Mouse (Mus musculus) T-helper 2 cell (primary cell): ENCODE measurements around the gene Tmtc1.

ENCODE experiments used
- in situ Hi-C: fragments of 300-600 bp; cut with MboI, MseI; formaldehyde crosslinking; loops from one replicate; pipeline ENCODE4 v1.15.1; 2025; ENCODE audit warnings: high pct_unique_total_duplicates

Tmtc1 gene

DNA sequence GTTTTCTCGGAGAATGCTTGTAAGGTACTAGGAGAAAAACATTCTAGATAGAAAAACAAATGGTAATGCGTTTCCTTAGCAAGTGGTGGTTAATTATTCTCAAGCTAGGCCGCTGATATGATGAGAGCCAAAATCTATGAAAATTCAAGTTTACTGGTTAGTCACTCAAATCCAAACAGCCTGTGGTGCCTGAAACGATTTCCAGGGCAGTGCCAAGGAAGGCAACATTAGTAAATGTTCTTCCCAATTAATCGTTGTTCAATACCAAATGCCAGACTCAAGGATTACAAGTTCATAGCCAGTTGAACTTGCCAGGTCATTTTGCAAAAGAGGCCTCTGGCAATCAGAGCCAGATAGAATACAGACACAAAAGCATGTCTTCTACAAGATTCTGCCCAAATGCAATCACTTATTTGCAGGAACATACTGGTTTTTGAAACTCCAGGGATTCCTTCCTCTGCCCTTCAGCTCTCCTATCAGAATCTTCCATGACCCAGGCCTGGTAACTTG, 128.6 kb downstream of the Tmtc1 start:
- in situ Hi-C loops, result no loop called here

DNA sequence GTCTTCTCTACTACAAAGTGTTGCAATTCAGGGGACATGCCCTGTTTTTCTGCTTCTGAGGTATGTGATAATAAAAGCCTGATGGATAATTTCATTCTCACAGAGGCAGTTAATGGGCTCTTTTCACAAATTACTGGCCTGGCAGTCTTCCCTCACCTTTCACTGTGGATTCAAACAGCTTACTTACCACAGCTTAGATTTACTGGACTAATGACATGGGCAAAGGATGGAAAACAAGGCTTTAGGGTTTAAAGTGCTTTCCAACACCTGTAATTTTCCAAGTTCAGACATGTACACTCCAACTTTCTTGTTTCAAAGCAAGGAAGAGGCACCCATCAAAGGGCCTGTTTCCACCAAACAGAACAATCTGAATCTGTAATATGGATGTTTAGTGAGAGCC, 129.1 kb downstream of the Tmtc1 start:
- in situ Hi-C loops, result no loop called here

DNA sequence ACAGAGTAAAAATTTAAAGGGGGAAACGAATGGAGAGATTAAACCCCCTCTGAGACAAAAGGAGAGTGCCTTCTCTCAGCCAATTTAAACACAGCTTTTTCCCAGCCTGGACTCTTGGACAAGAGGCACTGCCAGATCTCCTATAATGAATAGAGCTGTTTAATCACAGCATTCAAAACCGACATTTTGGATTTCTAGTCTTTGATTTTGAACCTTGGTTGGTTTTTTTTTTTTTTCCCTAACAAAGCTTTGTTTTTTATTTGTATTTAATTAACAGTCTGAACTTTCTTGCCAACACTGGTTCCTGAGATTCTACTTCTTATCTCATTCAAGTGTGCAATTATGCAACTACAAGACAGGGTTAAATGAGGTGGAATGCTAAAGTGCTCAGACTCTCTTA, 133.2 kb downstream of the Tmtc1 start:
- in situ Hi-C loops, result no loop called here

DNA sequence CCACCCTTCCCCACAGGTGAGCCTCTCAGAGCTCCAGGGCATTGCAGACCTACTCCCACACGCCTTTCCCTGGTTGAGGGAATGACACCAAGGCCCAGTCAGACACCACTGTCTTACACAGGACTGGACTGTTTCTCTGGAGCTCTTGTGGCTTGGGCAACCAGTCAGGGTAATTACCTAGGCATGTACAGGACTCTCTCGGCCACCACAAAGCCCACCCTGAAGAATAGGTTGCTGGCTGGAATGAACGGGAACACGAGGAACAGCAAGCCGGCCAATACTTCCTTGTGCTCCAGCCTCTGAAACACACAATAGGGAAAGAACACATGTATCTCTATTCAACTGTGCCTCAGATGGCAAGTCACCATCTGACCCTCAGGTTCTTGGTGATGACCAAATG, 138.4 kb downstream of the Tmtc1 start:
- in situ Hi-C loops, result no loop called here

DNA sequence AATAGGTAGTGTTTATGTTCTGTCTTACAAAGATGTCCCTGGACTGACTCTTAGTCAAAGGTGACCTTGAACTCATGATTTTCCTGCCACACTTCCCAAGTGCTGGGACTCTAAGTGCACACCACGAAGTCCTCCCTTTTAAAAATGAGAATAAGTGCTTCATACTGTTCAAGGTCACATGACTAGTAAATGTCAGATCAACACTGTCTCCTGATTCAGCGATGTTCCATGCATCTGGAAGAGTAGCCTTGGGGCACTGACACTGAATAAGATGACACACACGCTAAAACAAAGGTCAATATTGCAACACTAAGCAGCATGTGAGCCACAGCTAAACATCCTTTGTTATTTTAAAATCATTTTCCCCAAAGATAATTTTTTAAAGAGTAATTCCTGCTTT, 139.0 kb downstream of the Tmtc1 start:
- in situ Hi-C loops, result no loop called here

DNA sequence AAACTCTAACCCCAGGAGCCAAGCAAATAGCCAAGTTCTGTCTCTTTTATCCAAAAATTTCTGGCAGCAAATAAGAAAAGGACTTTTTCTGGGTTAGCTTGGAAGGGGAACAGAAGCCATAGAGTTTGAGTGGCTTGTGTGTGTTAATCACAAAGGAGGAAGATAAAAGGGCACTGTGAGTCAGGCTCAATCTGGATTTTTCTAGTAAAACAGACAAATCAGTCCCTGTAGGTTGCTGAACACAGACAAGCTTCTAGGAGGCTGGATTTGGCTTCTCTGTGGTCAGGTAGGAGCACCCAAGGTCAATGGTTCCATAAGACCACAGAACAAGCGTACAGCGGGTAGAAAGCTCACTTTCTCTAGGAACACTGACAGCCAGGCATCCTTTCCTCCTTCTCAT, 141.9 kb downstream of the Tmtc1 start:
- in situ Hi-C loops, result no loop called here

DNA sequence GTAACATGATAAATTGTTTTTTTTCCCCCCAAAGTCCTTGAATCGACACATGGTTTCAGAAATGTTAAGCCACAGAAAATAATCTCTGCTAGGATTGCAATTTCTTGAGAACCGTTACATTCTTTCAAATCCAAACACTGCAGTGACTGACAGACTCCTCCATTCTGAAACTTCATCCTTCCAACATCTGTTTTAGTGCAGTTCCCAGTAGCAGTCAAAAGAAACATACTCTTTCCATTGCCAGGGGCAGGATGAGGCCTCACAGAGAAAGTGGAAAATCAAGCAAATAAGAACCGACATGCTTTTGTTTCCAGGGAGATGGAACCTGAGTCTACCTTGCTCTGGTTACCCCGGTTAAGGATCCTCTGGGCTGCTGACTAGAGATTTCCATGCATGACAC, 147.1 kb downstream of the Tmtc1 start:
- in situ Hi-C loops, result no loop called here

DNA sequence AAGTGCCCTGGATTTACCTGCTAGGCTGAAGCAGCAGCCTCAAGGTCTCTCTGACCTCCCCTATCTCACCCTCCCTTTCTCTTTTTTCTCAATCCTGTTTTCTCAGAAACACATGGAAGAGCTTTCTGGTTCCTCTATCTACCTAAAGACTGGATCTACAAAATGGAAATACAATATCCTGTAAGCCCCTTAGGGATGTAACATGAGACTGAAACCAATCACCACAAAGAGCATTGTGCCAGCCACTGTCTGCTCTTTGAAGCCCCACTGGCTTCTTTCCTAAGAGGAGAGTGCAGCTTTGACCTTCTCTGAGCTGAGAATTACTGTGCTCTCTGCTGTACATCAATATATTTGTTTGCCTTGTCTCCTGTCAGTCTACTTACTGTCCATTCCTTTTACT, 147.8 kb downstream of the Tmtc1 start:
- in situ Hi-C loops, result no loop called here

DNA sequence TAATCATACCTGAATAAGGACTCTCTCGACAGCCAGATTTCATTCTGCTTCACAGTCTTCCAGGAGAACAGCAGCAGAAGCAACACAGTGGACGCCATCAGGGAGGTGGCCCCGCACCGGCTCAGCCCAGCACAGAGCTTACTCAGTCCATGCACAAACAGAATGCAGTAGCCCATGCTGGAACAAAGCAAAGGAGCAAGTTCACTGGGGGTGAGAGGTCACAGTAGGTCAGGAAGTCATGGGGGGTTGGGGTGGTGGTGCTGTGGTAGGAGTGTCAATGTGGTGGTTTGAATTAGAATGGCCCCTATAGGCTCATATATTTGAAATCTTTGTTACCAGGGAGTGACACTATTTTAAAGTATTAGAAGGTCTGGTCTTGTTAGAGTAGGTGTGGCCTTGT, 149.7 kb downstream of the Tmtc1 start:
- in situ Hi-C loops, result no loop called here

DNA sequence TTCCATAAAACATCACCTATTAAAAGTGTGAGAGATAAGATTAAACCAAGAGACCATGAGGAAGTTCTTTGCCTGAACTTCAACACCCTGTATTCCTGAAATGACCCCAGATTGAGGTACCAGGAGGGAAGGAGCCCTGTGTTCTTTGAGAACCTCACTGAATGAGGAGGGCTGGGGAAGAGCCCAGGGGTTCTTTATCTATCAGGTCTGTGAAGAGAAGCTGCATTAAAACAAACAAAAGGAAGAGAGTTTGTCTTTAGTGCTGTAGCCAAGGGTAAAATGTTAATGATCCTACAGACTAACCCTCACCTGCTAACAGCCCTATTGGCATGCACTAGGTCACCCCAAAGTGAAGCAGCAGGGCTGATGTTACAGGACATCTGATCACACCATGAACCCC, 153.3 kb downstream of the Tmtc1 start:
- in situ Hi-C loops, result no loop called here

DNA sequence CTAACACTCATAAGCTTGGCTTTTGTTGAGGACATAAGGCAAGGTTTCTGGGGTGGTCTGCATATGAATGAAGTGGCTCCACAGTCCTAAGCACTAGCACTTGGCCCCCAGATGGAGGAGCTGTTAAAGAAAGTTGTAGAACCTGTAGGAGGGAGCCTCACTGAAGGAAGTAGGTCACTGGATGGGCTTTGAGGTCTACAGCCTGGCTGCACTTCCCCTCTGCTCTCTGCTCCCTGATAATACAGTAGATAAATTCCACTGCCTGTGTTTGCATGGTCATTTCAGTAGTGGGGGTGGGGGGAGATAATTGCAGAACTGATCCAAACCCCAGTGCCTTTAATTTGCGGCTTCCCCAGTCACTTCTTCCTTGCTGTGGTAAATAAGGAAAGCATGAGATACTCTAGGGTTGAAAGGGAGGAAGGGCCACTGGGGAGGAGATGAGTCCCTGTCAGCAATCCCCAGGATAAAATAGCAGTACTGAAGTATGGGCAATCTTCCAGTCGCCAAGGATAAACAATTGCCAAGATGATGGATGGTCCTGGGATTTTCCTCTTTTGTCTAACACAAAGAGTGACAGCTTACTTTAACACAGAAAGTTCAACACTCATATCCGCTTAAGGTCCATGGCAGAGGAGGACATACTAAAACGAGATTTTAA, 160.8 kb downstream of the Tmtc1 start:
- in situ Hi-C loops, result no loop called here

DNA sequence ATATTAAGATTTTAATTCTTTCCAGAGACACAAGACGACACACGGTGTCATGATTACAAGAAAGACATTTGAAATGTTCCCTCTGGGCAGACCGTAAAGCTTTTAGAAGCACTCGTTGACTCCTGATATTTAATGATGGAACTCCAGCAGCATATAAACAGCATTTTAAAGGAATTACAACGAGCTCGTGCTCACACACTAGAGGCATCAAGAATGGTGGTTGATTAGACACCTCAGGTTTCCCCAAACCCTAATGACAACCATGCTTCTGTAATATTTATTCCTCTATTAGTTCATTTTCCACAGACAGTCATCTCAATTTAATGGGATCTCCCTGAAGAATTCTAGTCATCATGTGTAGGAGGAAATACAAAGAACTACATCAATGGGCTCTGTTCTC, 164.9 kb downstream of the Tmtc1 start:
- in situ Hi-C loops, result no loop called here

DNA sequence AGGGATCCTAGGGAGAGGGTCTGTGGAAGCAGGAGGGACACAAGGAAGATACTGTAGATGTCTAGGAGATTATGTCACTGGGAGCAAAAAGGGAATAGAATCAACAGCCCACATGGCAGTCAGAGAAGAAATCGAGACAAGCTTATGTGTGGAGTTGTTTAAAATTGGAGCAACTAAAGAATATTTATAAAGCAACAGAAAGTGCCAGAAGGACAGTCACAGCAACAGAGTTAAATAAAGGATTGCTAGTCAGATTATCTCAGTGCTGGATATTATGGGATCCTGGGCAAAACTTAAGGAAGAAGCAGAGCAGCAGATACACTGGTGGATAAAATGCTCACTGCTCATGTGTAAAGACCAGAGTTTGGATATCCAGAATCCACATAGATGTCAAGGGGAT, 167.8 kb downstream of the Tmtc1 start:
- in situ Hi-C loops, result no loop called here

DNA sequence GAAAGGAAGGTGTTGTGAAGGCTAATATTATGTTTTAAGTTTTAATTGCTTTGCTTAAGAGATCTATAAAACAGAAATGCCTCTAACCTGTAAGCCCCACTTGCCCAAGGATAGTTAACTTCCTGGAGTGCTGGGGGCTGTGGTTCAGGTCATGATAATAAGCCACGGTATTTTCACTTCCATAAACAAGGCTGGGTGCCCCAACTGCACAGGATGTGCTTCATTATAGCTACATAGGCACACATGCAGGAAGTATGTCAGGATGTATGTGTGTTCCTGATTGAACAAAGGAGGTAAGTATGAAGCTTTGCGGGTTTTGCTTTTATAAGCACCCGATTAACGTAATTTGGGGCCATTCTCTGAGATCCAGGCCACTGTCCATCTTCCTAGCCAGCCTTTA, 169.1 kb downstream of the Tmtc1 start:
- in situ Hi-C loops, result no loop called here

DNA sequence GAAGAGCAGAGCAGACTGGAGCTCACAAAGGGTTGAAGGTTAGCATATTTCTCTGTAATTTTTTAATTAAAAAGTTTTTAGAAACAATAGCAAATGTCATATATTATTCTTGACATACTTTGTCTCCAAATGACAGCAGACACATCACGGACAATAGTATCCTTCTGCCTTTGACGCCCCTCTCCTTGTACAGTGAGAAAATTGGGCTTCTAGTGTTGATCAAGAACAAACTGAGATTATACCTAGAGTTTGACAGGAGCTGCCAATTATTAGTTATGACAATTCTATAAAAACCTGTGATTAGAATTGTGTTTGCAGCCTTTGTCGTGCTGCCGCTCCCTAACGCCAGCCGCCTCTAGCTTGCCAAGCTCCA, 183.5 kb downstream of the Tmtc1 start:
- in situ Hi-C loops, result no loop called here

DNA sequence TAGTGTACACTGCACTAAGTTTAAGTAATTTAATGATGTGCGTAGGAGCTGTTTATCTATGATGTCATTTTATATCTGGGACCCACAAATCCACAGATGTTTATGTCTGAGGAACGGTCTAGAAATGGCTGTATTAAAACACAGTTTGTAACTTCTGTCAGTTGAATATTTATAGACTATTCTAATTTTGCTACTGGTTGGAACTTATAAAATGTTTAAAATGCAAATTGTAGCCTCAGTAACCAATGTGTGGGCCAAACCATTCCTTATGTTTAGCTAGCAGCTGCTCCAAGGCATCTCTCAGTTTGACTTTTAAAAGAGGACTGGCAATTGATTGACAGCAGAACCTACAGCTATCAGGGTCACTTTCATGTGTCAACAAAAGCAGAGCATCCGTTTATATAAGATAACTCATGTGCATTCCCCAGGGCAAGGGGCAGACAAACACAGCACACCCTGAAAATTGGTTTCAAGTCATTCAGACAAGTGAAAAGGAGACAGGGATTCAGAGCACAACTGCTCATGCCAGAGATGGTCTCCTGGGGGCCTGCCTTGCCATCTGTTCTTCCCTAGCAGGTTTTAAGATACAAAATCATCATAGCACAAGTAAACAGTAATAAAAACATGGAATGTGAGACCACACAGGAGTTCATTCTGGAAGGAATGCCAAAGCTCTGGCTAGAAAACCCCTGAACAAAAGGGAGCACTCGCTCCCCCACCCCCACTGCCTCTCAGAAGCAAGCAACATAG, 184.0 kb downstream of the Tmtc1 start:
- in situ Hi-C loops, result no loop called here

DNA sequence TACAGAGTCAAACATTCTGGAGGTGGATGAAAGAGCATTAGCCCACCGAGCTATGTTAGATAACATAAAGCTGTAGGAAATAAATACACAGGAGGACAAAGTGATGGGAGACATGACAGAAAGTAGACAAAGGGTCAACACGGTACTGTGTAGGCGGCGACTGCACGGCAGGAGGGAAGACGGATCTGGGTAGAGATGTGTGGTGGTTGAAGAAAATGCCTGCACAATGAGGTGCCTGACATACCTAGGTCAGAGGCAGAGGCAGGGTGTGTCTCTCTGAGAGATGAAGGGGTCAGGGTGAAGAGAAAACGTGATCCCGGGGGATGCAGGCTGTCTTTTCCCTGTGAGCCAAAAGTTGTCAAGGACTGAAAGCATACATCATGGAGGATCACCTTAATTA, 185.1 kb downstream of the Tmtc1 start:
- in situ Hi-C loops, result no loop called here

DNA sequence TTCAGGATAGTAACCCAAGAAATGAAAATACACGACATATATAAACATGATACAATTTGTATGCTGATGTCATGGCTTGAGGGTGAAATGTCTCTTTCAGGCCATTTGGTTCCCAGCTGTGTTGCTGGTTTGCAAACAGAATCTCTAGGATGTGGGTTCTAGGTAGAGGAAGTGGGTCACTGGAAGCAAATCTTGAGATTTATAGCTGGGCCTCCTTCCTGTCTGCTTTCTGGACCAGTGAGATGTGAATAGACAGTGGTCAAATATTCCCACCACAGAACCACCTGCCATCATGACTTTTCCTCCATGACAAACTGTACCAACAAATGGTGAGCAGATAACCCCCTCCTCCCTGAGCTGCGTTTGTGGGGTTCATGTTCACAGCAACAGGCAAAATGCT, 186.4 kb downstream of the Tmtc1 start:
- in situ Hi-C loops, result no loop called here

DNA sequence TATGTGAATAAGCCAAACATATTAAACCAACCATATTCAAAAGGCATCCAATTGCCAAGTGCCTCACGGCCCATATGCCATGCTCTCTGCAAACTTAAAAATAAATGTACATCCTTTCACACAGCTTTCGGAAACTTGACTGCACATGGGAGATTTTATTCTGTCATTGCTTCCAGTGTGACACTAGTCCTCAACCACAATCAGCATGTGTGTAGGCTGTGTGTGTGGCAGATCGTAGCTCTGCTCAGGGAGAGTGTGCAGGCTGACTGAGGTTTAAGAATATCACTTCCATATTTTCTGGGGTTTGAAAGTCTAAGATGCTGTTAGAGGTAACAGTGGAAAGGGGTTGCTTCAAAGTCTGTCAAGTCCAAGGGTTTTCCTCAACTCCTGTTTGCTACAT, 188.1 kb downstream of the Tmtc1 start:
- in situ Hi-C loops, result no loop called here

DNA sequence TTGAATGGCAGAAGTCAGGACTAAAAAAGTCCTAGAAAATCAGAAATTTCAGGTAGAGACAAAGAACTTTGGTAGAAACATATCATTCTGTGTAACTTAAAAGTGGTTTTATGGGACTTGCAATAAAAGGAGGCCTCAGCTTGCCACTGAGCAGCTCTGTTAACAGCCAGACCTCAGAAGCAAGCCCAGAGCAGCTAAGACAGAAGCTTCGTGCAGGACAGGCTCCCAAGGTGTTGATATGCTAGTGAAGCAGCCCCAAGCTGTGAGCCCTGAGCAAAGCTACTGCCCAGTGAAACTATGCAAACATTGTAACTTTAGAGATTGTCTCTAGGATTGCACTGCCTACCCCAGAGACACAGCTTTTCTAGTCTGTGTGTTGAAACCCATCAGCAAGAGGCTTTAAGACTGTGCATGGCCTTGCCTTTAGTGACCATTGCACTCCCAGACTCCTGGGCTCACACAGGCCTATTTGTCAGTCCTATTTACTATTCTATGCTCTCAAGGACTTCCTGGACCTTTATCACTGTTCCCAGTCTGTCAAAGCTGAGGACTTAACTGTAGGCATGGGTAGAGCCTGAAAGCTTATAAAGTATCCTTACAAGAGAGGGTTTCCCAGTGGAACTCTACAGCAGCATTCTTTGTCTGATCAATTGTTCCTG, 188.7 kb downstream of the Tmtc1 start:
- in situ Hi-C loops, result no loop called here

DNA sequence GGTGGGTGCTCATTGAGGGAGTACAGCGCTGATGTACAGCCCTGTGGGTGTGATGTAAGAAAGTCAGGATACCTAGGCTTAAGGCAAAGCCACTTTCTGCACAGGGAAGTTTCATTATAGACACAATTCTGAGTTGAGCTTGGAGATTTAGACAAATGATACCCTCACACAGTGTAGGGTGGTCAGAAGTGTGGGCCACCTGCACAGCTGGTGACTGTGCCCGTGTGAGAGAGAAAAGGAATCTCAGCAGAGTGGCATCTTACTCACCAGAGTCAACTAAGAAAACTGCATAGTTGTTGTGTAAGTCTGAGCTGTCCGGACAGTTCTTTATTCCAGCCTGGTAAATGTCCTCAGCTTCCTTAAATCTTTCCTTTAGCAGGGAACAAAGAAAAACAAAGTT, 195.0 kb downstream of the Tmtc1 start:
- in situ Hi-C loops, result no loop called here

DNA sequence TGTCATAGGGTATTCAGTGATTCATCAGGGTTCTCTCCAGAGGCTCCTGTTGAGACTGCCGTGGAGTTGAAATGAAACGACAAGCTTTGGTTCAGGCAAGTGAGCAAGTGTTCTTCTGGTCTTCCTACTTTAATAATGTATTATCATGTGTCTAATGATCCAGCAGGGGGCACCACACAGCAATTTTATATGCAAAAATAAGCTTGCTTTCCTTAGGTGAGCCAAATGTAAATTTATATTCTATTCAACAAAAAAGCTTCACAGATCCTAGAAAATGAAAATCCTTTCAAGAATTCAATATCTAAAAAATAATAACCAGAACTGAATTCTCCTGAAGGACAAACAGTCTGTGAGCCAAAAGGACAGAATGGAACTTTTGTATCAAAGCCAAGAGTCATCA, 195.6 kb downstream of the Tmtc1 start:
- in situ Hi-C loops, result no loop called here

DNA sequence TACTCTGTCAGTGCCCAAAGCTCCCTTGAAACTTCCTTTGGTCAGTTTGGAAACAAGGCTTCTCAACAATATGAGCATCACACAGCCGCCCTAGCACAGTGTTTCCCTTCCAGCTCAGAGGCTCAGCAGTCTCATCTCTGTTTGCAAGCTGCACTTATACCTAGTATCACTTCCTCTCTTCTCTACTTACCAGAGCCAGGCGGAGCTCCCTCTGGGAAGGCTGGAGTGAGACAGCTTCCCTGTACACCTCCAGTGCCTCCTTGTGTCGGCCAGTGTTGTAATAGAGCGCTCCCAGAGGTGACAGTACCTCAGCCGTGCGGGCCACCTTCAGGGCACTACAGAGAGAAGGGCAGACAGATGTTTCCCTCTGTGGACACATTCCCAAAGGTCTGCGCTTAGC, 197.6 kb downstream of the Tmtc1 start:
- in situ Hi-C loops, result no loop called here
